Mouse (Mus musculus) lung, postnatal 25 days (tissue): Measurements from ENCODE around the gene Atn1.
A peak's percentile ranks its signal among the peaks of the same experiment; 100 is the strongest.
"Not testable (repeated sequence)": the region's sequence is repeated elsewhere in the genome, so short reads cannot be mapped to it uniquely, and the experiment has no call there.

Experiments used
- DNase-seq: peaks from one replicate; pipeline ENCODE4 v3.0.0; 2022; ENCODE audit warnings: low spot score

The Atn1 gene

DNA sequence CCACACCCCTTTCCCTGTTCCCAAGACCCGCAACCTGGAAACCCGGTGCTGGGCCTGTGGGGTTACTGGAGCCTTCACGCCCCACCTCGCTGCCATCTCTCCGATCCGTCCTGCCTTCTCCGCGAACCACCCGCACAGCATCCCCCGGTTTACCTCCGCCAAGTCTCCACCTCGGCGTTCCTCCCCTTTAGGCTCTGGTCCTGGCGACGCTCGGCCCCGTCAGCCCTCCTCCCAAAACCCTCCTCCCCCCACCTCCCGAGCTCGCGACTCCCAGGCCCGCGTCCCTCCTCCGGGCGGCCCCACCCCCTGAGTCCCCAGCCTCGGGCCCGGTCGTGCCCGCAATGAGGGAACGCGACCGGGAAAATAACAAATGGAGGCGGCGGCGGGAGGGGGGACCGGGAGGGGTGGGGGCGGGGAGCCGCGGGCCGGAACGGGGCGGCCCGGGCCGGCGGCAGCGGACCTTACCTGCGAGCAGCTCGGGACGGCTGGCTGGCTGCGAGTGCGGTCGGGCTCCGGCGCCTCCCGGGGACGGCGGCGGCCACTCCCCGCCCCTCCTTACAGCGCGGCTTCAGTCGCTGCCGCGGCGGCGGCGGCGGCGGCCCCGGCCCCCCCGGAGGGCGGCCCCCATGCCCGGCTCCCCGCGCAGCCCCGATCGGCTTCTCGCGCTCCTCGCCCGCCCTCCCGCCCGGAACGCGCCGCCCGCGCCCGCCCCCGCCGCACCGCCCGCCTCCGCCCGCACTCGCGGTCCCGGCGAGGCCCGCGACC is at the start of gene Atn1, which contains the start of gene Gm45234:
Atn1 (minus strand) TSS at position 694 of the 765 bp plus-strand sequence.
Gm45234 (minus strand) TSS at position 191 of the 765 bp plus-strand sequence.
- peak; percentile 73 for DNase-seq

DNA sequence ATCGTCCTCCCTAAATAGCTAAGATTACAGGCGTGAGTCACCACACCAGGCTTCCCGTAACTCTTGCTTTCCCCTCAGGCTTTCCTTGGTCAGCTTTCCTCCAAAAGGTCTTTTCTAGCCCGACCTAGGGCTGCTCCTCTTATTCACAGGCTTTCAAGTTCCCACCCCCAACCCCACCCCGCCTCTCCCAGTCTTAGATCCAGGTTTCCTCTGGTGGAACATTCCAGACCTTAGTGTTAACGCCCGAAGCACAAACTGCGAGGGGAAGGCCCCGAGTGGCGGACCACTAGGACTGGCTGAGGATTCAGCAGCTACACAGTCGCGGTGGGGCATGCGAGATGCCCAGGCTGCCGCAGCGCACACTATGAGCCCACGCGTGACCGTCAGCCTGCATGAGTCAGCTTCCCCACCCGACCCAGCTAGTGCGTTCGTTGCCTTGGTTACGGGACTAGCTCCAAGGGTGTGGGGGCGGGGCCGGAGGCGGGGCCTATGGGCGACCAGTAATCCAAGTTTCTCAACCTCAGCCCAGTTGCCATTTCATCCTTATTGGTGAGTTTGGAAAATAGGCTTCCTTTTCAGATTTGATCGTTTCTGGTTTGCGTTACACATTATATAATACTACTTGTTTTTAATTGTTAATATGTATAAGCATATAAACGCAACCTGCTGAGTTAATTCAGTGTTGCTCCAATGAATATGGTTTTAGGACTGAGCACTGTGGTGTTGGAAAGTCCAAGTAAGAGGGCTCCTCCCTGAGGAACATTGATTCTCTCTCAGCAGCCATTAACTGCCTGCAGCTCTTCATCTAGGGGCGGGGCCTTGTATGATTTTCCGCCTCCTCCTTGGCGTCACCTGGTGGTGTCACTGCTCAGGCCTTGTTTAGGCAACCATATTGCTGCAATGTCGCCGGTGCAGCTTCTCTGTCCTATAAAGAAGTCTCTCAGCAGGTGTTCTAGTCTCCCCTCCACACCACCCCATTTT is 49.3 kb upstream of the Atn1 start:
- DNase-seq: peak; percentile 96

DNA sequence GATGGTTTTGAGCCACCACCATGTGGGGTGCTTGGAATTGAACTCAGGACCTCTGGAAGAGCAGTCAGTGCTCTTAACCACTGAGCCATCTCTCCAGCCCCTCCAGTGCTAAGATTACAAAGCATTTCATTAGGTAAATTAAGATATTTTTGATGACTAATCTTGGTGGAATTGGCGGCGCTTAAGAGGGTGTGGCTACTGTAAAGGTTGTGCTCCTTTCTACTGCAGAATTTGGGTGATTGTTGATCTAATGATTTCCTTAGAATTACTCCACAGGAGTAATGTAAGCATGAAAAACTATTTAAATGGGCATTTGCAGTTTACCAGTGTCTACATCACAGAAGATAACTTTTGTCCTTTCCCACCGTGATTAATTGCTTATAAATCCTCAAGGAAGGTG is 48.0 kb upstream of the Atn1 start:
- DNase-seq: no peak

DNA sequence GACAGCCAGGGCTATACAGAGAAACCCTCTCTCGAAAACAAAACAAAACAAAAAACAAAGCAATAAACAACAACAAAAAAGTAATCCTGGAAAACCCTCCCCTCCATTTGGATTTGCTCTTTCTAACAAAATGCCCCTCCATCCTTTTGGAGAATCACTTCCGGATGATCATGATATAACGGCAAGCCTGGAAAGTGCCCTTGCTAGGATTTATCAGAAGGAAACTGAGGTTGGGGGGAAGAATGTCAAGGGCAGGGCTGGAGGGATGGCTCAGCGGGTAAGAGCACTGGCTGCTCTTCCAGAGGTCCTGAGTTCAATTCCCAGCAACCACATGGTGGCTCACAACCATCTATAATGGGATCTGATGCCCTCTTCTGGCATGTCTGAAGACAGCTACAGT is 47.4 kb upstream of the Atn1 start:
- not testable (repeated sequence) for DNase-seq

DNA sequence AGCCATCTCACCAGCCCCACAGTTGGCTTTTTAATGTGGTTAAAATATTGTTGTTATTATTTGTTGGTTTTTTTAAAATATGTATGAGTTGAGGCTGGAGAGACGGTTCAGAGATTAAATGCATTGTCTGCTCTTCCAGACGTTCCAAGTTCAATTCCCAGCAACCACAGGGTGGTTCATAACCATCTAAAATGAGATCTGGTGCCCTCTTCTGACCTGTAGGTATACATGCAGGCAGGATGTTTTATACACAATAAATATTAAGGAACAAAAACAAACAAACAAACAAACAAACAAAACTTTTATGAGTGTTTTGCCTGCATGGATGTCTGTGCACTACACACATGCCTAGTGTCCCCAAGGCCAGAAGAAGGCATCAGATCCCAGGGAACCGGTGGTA is 46.7 kb upstream of the Atn1 start:
- no peak for DNase-seq

DNA sequence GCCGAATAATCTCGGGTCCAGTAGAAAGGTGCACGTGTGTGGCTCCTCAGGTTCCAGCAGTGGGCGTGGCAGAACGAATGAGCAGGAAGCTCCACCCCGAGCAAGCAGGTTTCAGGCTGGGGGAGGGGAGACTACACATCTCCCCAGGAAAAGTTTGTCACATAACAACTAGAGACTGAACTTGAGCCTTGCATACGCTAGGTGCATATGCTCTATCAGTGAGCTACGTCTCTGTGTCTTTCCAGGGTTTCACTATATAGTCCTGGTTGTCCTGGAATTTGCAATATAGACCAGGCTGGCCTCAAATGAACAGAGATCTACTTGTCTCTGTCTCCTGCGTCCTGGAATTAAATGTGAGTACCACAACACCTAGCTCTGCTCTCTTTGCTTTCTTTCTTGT is 46.1 kb upstream of the Atn1 start:
- DNase-seq: not testable (repeated sequence)

DNA sequence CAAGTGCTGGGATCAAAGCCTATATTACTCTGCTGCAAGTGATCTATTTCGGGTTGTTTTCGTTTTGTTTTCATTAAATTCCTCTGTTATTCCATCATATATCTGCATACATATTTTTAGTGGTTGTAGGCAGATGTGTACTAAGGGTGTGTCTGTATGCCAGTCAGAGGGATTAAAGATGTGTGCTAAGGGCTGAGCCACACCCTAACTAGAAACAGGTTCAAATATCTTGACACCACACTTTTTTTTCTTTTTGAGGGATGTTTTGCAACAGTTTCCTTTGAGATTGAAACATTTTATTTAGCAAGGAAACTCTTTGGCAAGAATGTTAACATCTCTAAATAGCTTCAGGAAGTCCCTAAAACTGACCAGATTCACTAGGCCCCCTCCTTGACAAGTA is 39.9 kb upstream of the Atn1 start:
- DNase-seq: no peak

DNA sequence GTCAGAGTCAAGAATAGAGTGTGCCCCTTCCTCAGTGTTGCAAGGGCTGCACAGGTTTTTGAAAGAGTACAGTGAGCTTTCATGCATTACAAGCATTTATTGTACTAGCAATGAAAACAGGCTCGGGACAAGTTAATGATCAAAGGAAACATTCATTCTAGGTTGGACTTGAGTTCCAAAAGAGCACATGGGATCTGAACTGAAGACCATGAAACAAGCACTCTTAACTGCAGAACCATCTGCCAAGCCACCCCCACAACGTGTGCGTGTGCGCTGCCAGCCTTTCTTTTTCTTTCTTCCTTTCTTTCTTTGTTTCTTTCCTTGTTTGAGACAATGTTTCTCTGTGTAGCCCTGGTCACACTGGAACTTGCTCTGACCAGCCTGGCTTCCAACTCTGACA is 39.5 kb upstream of the Atn1 start:
- no peak for DNase-seq

DNA sequence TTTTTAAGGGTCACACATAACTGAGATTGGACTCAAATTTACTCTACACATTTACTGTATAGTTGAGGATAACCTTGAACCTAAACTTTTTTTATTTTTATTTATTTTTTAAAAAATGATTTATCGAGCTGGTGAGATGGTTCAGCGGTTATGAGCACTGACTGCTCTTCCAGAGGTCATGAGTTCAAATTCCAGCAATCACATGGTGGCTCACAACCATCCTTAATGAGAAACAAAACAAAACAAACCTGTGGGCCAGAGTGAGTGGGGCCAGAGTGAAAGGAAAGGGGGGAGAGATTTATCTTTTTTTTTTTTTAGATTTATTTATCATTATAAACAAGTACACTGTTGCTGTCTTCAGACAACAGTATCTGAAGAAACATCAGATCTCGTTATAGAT is 35.6 kb upstream of the Atn1 start:
- no peak for DNase-seq

DNA sequence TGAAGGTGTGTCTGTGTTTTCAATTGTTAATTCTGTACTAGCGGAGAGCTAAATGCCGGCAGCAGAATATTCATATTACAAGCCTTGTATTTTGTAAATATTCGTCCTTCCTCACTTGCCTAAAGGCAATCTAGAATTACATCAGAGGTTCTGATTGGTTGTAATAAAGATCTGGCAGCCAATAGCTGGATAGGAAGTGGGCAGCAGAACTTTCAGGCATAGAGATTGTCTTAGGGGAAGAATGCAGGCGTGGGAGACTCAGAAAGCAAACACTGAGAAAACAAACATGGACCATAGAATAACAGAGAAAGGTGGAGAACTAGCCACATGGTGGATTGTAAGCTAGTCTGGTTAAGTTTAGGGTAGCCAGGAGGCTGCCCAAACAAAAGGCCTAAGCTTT is 33.8 kb upstream of the Atn1 start:
- DNase-seq: no peak

DNA sequence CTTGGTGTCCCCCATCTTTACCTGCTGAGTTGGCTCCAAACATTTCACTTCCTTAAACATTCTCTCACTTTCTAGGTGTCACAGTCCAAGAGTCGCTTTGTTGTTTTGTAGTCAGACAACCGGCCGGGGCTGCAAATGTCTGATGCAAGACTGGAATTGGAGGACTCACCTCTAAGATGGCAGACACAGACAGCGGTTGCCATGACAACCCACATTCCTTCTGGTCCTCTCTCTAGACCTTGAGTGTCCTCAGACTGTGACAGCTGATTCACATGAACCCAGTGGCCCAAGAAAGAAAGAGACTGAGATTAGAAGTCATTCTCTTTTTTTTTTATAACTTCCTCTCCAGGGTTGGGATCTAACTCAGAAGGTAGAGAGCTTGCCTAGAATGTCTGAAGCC is 33.2 kb upstream of the Atn1 start:
- no peak for DNase-seq

DNA sequence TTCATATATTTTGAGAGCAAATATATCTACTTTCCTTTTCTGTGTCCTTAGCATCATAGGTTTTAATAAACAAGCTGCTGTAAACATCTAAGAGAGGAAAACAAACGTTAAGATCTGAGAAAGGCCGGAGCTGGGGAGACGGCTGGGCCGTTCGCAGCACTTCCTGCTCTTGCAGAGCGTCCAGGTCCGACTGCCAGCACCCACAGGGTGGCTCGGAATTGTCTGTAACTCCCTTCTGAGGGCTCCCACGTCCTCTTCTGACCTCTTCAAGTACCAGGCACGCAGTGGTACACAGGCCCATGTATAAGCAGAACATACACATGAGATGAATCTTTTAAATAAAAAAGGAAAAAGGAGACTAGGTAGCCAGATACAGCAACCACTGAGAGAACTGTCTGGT is 31.4 kb upstream of the Atn1 start:
- DNase-seq: no peak

DNA sequence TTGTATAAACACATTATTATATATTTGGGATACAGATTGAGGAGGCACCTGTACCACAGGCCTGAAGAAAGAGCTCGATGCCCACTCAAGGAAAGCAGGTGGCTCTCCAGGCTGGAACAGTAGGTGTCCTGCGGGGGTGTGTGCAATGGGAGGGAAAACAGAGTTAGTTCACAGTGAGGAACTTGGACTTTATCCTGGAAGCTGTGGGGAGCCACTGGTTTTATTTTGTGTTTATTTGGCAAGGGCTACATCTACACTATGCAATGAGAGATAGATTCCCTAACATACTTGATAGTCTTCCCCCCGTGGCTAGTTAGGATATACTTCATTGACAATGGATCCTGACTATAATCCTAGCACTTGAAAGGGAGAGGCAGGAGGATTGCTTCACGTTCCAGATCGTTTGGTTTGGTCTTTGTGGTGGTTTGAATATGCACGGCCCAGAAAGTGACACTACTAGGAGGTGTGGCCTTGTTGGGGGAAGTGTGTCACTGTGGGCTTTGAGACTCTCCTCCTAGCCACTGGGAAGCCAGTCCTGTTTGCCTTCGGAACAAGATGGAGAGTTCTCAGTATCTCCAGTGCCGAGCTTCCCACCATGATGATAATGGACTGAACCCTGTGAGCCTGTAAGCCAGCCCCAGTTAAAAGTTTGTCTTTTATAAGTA is 30.6 kb upstream of the Atn1 start:
- no peak for DNase-seq

DNA sequence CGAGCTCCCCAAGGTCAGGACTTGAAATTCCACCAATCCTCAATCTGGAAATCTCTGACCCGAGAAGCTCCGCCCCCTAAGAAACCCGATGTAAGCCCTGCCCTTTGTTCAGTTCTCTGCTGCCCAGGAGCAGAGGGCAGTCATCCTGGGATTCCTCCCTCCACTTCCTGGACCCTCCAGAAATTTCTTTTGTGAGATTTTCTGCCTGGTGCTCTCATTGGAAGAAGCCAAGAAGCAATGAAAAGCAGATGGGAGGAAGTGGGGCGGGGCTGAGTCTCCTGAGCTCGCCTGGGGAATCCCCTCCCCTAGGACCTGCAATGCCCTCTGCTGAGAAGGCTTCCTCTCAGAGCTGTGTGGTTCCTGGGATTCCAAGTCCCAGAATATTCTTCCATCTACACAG is 26.1 kb upstream of the Atn1 start:
- DNase-seq: peak; percentile 22

DNA sequence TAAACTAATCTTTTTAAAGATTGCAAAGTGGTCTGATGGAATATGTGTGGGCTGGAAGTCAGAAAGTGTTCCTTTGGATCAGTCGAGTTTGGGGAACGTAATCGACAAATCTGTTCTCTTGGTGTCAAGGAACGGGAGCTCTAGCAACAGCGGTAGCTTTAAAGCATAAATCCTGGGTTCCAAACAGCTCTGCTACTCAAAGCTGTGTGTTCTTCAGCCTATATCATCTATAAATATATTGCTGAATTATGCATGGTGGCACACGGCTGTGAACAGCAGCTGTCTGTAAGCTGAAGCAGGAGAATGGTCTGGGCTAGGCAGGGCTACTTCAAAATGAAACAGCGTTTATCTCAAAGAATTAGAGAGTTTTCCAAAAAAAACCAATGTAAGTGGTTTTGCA is 24.6 kb upstream of the Atn1 start:
- DNase-seq: no peak

DNA sequence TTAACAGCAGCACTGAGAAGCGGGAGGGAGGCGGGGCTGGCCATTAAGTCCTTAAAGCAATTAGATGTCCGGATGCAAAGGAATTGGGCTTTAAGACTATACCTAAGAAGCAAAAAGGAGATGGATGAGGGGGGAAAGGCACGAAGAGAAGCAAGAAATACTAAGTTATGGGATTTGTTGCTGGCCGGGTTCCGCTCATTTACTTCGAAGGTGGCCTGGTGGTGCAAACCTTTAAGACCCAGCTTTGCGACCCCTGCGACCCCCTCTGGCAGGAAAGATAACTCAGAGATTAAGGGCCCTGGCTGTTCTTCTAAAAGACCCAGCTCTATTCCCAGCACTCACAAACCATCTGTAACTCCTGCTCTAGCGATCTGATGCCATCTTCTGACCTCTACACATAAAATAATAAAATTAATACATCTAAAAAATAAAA is 23.7 kb upstream of the Atn1 start:
- no peak for DNase-seq

DNA sequence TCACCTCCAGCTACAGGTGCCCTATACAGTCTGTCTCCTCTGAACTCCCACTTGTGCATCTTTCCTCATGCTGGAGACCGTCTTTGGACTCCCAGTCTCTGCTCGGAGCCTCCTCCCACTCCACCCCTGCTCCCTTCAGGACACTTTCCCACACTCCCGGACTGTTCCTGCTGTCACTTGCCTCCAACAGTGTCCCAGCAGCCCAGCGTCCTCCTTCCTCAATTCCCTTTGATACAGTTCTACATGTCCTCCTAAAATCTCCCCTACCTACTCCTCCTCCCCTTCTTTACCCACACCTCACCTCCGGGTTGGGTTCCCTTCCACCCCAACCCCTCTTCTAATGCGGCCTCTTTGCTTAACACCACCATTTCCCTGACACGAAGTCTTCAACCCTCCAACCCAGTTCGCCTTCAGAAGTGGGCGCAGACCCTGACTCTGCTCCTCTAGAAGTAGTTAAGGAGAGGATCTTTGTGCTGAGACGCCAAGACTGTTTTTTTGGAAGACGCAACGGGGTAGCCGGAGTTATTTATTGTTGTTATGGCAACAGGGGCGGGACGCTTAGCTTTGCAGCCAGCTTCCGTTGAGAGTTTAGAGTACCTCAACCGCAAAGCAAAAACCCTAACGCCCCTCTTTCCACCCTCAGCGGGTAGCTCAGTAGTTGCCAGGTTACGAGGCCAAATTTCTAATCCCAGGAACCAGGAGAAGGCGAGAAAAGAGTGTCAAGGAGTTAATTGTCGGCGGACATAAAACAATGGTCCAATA is 23.1 kb upstream of the Atn1 start, which contains the start of gene Lrrc23:
Lrrc23 (minus strand) TSS at position 506 of the 762 bp plus-strand sequence.
- peak; percentile 74 for DNase-seq

DNA sequence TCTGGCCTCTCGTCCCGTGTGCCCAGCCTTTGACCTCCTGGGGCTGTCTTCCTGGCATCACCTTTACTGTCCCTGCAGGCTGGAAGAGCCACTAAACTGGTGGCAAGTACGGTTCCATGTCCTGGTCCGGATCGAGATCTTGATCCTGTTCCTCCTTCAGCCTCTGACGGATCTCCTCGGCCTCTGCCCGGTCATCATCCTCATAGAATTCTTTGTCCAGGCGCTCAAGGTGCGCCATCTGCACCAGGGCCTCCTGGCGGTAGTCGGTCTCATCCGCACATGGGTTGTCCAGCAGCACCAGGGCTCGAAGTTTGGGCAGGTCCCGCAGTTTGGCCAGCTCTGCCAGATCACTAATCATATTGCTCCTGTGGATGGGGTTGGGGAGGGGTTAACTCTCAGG is 14.2 kb upstream of the Atn1 start:
- DNase-seq: no peak

DNA sequence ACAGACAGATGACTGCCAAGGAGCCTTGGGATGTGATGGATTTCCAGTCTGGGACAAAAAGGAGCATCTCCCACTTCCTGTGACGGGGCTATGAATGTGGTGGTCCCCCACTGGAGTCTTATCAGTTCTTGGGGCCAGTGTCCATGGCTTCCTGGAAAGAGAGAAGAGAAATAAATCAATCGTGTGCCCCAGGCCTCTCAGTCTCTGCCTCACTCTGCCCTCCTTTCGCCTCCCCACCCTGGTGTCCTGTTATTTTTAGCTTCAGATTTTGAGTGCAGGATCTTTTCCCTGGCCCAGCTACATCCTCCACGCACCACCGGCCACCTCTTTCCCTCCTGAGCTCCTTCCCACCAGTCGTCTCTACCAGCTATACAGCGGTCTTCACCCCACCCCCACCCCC is 13.7 kb upstream of the Atn1 start:
- DNase-seq: no peak

DNA sequence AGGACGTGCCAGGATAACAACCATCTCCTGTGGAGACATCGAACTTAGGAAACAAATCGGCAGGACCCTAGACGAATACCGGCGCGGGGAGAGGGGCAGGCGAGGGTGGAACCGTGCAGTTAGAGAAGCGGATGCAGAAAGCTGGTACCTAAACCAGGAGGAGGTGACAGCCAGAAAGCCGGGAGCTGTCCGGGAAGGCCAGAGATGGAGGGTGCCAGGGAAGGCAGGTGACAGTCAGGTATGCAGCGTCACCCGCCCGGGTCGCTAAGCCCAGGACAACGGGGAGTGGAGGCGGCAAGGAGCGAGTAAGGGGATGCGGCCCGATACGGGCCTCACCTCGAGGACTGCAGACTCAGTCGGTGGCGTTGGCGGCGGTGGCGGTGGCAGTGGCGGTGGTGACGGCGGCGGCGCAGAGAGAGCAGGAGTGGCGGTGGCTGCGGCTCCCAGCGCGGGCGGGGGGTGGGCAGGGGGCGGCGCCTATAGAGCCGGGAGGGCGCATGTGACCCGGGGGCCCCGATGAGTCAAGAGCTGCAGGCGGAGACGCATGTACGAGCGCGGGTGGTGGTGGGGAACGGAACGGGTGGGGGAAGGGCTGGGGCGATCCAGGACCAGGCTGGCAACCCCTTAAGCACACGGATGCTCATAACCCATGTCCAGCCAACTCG is 12.9 kb upstream of the Atn1 start, which contains the start of gene Eno2:
Eno2 (minus strand) TSS at position 573 of the 665 bp plus-strand sequence.
- DNase-seq: no peak

DNA sequence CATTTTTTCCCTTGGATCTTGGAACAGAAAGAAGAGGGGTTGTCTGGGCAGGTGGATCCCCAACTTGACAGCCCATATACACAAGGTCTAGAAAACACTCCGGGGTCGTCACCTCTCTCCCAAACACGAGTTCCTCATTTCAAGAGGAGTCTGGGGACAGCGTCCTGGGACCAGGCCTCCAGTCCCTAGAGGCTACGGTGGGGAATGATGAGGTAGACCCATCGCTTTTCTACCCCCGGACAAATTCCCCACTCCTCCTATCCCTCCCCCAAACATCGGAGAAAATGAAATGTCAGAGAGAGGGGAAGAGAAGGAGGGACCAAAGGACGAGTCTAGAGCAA is 12.3 kb upstream of the Atn1 start:
- no peak for DNase-seq
